Mouse (Mus musculus): Measurements from ENCODE around the gene Rnf207.

The Rnf207 gene

DNA sequence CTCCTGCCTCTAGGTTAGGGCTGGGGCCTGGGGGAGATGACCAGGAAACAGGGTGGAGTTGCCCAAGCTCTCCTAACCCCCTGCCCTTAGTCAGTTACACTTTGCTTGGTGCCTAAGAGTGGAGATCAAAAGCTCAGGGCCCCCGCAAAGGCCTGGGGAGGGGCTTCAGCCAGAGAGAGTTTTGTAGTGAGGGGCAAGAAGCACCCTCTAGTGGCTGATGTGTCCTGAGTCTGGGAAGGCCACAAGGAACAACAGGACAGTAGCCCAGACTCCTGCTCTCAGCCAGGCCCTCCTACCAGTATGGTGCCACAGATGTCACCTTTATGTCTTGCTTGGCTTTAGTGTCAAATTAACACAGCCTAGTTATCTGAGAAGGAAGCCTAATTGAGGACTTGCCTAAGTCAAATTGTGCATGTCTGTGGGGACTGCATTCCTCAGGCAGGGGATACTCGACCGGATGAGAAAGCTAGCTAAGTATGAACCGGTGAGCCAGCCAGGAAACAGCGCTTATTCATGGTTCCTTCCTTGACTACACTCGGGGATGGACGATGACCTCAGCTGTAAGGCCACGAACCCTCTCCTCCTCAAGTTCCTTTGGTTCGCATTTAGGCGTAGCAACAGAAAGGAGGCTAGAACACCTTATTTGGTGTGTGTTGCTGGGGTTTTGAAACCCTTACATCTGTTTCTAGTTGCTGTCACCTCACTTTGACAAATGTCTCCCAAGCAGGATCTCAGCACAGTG lies 24.4 kb downstream of the Rnf207 start:
- peak; percentile 63 for DNase-seq (ENCODE audit: low spot score)

DNA sequence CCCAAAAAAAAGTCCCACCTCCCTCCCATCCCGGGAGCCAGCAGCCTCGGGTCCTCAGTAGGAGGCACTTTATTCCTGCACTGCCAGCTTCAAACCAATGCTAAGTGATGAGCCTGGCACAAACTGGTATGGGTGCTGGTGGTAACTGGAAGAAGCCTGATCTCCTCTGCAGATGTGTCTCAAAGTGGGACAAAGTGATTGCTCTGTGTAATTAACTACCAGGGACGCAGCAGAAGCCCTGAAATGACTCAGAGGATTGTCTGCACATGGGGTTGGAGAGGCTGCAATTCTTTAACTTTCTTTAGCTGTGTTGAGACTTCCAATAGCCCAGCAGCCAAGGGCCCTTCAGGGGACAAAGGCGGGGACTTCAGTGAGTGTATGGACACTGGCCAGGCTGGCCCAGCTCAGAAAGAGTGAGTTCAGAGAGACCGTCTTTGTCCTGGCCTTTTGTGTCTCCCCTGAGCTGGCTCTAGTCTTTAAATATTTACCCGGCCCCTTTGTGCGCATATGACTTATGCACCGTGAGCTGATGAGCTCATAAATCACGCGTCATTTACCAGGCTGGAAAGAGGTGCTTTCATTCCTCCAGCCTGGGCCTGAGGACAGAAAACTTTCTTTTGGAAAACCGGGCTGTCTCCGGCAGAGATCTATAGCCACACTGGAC lies 26.6 kb downstream of the Rnf207 start:
- DNase-seq (ENCODE audit: low spot score) = peak; percentile 81

DNA sequence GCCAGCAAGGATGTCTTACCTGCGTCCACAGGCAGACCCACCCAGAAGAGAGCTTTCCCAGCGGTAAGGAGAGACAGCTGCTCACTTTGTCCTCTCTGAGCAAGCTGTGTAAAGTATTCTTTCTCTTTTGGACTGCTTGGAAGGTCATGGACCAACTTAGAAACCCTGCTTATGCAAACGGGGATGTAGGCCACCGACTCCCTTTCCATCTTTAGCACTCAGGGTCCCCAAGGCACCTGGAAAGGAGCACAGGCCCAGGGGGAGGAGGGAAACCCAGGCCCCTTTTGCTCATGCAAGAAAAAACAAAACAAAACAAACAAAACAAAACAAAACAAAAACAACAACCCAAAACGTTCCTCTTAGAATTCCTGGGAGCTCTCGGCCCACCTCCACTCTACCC lies 27.2 kb downstream of the Rnf207 start, which contains the start of gene Hes3:
TSS of gene Hes3 (minus strand) at position 101 of the 400 bp plus-strand sequence.
- DNase-seq (ENCODE audit: low spot score) = no peak

DNA sequence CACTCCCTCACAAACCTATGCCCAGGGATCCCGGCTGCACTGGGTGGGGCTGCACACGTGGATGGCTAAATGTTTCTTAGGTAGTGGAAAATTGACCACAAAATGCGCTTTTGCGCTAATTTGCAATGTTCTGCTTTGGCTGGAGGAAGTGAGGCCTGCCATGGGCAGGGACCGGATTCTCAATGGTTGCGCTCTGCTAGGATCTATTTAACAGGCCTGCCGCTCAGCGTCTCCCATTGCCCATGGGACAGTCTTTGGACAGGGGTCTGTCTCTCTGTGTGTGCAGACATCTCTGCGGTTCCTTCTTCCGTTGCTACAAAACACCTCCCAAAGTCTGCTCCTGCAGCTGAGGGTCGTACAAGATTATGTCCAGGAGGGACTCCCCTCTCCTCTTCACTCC lies 27.8 kb downstream of the Rnf207 start:
- no peak for DNase-seq (ENCODE audit: low spot score)

DNA sequence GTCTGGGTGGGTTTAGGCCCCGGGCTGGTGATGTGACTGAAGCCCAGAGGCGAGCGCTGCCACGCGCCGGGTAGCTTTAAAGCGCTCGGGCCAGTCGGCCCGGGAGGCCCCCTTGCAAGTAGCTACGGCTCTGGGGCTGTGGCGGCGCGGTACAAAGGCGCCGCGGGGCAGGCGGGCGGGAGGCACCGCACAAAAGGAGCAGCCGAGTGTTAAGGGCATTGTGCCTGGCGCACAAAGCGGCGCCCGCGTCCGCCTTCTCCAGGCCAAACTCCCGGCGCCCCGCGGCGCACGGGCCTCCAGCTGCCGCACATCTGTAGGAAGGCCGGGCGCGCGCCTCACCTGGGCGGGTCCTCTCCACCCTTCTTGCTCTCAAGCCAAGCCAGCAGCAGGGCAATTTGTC lies 28.4 kb downstream of the Rnf207 start:
- DNase-seq (ENCODE audit: low spot score) = peak; percentile 73

DNA sequence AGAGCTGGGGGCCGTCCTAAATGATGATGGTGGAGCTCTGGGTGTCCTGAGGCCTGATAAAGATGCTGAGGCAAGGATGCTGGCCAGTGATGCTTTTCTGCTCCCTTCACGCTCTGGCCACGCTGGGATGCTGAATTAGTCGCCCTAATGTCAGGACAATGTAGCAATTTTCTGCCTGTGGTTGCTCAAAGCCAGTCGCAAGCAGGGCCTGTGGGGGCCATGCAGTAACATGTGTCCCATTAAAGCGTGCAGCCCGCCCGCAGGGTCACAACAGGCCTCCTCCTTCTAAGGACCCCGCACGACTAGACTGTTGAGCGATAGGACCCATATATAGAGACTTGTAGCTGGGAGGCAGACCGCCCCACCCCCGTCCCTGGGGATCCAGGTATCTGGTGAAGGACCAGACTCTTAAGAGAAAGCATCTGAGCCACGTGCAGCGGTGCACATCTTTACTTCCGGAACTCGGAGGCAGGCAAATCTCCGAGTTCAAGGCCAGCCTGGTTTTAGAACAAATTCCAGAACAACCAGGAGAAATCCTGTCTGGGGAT lies 30.3 kb downstream of the Rnf207 start:
- peak; percentile 55 for DNase-seq (ENCODE audit: low spot score)

DNA sequence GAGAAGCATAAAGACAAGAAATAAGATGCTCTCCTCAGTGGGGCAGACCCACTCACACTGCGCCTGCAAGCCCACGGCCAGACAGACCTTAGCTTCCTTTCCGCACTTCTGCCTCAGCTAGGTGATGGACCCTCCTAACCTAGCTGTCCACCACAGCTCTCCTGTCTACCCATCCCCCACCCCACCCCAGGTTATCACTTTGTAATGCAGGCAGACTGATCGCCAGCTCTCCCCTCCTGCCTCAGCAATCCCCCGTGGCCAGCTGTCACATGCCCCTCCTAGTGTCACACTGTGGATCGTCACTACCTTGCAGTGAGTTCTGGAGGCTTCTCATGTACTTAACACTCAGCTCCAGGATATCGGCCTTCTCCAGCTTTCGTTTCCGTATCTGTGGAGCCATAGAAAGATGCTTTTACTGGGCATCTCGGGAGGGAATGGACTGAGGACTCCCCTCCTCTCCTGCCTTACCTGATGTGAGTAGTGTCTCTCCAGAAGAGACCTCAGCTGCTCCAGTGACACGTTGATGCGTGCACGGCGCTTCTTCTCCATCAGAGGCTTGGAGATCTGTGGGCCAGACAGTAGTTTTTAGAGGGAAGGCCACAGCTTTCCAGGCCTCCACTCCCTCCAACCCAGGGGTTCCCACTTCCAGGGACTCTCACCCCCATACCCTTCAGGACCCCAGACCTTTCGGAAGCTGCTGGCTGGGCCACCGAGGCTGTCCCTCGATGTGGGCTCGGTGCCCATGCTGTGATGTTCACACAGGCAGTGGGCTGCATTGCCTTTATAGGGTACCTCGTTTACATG lies 31.3 kb downstream of the Rnf207 start:
- no peak for DNase-seq (ENCODE audit: low spot score)

DNA sequence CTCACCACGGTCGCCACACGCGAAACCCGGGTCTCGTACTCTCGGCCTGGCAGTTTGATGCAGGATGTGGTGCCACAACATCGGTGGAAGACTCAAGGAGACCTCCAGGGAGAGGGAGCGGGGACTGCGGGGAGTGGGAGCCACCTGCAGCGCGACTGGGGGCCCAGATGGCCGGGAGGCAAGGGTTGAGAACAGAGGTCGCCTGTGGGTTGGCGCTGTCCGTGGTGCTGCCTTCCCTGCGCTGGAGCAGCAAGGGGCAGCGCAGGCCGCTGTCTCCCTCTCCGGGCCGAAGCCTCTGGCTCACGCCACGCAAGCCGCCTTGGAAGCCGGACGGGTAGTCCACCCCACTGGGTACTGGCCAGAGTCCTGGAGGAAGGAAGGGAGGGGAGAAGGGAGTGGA lies 31.9 kb downstream of the Rnf207 start:
- peak; percentile 75 for DNase-seq (ENCODE audit: low spot score)

- no peak for DNase-seq (ENCODE audit: low spot score)
Measured at GRCm38 (mm10) chr4:152286183-152286582, 32.6 kb downstream of the Rnf207 start.

DNA sequence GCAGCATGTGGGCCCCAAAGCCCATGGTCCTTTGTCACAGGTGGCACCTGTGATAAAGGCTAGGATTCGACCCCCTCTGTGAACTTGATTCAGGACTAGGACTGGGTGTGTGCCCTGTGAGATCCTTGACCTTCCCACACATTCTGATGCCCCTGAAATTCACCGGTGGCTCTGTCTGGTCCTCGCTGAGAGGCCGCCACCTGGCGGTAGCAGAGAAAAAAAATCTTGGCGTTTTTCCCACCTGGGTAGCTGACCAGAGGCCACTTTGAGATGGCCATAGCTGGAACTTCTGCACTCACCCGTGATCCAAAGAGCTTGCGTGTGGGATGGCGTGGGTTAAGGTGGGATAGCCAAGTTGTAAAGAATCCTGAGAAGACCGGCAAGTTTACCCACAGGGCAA lies 33.3 kb downstream of the Rnf207 start:
- peak; percentile 80 for DNase-seq (ENCODE audit: low spot score)

DNA sequence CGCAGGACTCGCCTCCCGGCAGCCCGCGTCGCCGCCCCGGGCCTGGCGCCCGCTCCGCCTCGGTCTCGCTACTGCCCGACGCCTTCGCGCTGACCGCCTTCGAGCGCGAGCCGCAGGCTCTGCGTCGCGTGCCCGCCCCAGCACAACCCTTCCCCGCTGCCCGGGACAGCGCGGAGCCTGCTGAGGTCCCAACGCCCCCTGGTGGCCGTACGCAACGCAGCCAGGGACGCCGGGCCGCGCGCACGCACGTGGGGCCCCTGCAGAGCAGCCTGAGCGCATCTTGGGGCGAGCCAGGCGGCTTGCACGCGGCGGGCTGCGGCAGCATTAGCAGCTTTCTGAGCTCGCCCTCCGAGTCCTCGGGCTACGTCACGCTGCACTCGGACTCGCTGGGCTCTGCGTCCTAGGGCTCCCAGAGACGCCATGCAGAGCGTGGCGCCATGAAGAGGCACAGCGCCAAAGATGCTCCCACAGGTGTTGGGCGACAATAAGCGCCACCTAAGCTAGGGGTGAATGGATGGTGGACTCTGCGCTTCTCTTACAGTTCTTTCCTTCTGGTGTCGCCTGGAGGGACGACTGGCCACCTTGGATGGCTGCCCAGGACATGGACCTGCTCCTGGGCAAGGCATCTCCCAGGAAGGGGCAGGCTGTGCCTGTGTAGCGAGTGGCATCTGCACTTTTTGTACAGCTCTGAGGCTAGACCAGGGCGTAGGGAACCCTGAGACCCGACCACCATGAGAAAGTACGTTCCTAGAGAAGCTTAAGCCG lies 35.4 kb downstream of the Rnf207 start:
- peak; percentile 87 for DNase-seq (ENCODE audit: low spot score)

- no peak for DNase-seq (ENCODE audit: low spot score)
Measured at GRCm38 (mm10) chr4:152282721-152283120, 36.1 kb downstream of the Rnf207 start.

DNA sequence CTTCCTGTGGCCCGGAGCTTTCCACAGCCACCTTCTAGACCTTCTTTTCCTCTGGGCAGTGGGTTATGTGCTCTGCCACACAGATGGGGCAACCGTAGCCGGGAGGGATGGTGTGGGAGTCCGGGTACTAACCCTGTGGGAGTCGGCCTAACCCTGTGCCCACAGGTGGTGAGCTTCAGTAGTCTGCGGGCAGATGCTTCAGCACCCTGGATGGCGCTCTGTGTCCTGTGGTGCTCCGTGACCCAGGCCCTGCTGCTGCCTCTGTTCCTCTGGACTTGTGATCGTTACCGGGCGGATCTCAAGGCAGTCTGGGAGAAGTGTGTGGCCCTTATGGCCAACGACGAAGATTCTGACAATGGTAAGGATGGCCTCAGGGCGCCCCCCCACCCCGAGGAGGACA lies 37.2 kb downstream of the Rnf207 start:
- DNase-seq (ENCODE audit: low spot score) = no peak

DNA sequence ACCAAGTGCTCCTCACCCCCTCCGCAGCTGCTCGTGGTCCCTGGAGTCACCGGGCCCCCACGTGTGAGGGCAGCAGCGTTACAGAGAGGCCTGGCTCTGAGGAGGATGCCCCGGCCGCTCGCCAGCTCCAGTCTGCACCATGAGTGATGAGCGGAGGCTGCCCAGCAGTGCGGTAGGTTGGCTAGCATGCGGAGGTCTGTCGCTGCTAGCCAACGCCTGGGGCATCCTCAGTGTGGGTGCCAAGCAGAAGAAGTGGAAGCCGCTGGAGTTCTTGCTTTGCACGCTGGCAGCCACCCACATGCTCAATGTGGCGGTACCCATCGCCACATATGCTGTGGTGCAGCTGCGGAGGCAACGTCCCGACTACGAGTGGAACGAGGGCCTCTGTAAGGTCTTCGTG lies 39.8 kb downstream of the Rnf207 start:
- no peak for DNase-seq (ENCODE audit: low spot score)

DNA sequence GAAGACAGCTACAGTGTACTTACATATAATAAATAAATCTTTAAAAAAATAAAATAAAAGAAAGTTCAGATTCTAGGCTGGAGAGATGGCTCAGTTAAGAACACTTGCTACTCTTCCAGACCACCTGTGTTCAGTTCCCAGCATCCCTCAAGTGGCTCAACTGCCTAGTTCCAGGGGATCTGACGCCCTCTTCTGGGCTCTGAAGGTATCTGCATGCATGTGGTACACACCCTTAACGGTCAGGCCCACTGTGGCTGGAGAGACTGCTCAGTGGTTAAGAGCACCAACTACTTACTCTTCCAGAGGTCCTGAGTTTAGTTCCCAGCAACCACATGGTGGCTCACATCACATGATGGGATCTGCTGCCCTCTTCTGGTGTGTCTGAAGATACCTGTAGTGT lies 40.9 kb downstream of the Rnf207 start:
- DNase-seq (ENCODE audit: low spot score) = no peak

GRCm38 (mm10) chr4:152276389-152277347 lies 42.1 kb downstream of the Rnf207 start:
- peak; percentile 61 for DNase-seq (ENCODE audit: low spot score)

- peak; percentile 65 for DNase-seq (ENCODE audit: low spot score)
Measured at GRCm38 (mm10) chr4:152274681-152275131, 44.1 kb downstream of the Rnf207 start.

DNA sequence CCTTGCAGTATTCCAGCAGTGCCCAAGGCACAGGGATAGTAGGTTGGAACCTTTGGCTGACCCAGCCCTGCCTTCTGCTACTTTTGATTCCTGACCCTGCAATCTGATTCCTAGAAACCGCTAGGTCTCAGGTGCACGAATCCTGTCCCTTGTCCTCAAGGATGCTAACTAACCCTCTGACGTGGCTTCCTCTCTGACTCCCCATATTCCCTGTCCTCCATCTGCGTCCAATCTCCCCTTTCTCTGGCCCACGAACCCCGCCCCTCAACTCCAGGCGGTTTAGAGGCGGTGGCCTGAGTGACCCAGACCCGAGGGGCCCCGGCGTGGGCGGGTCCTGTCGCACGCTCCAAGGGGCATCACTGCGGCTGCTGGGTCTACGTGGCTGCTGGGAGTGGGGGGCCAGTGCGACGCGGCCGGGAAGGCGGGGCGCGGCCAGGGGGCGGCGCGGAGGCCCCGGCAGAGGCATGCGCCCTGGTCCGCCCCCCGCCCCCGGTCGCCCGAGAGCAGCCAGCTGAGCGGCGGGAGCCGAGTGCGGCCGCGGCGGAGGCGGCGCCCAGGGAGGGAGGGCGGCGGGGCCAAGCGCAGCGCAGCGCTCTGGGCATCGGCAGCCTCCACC lies 45.1 kb downstream of the Rnf207 start, which contains the start of gene Gpr153:
TSS of gene Gpr153 (plus strand) at position 612 of the 616 bp plus-strand sequence.
- DNase-seq (ENCODE audit: low spot score) = peak; percentile 76

- no peak for DNase-seq (ENCODE audit: low spot score)
Measured at GRCm38 (mm10) chr4:152273191-152273590, 45.6 kb downstream of the Rnf207 start.
